Mouse (Mus musculus) heart, postnatal 0 days (tissue): ENCODE results near the gene Hist1h4h.
"Not testable (repeated sequence)": the region's sequence is repeated elsewhere in the genome, so short reads cannot be mapped to it uniquely, and the experiment has no call there.

Experiments
- CTCF ChIP-seq: IDR thresholded peaks from 2 replicates; pipeline ENCODE4 v1.5.1; 2016; ENCODE audit warnings: antibody characterized with exemption, control low read depth, low read depth
- EP300 ChIP-seq: IDR thresholded peaks from 2 replicates; pipeline ENCODE4 v1.6.1; 2016; ENCODE audit warnings: antibody characterized with exemption, low read depth

- not testable (repeated sequence) for TF ChIP-seq EP300, CTCF
Measured at GRCm38 (mm10) chr13:23560699-23561098, 29.8 kb downstream of the Hist1h4h start.
